Mouse (Mus musculus): ENCODE data around the gene Stx6.

Stx6 gene

GRCm38 (mm10) chr1:155158141-155158969 lies at the start of gene Stx6:
TSS of gene Stx6 (plus strand) at chr1:155158715.
- DNase-seq (ENCODE audit: low read depth) = peak; percentile 97

- no peak for DNase-seq (ENCODE audit: low read depth)
Observed at GRCm38 (mm10) chr1:155109387-155110350, 48.8 kb upstream of the Stx6 start.

GRCm38 (mm10) chr1:155111491-155111890 lies 47.0 kb upstream of the Stx6 start:
- DNase-seq (ENCODE audit: low read depth) = no peak

GRCm38 (mm10) chr1:155112118-155112517 lies 46.4 kb upstream of the Stx6 start:
- DNase-seq (ENCODE audit: low read depth) = no peak

- DNase-seq (ENCODE audit: low read depth) = no peak
Observed at GRCm38 (mm10) chr1:155112875-155113274, 45.6 kb upstream of the Stx6 start.

- no peak for DNase-seq (ENCODE audit: low read depth)
Observed at GRCm38 (mm10) chr1:155113946-155114345, 44.6 kb upstream of the Stx6 start.

- no peak for DNase-seq (ENCODE audit: low read depth)
Observed at GRCm38 (mm10) chr1:155119719-155120118, 38.8 kb upstream of the Stx6 start.

- no peak for DNase-seq (ENCODE audit: low read depth)
Observed at GRCm38 (mm10) chr1:155121977-155122939, 36.3 kb upstream of the Stx6 start.

GRCm38 (mm10) chr1:155124397-155124796 lies 34.1 kb upstream of the Stx6 start:
- no peak for DNase-seq (ENCODE audit: low read depth)

GRCm38 (mm10) chr1:155126716-155127115 lies 31.8 kb upstream of the Stx6 start:
- DNase-seq (ENCODE audit: low read depth) = no peak

GRCm38 (mm10) chr1:155127429-155127934 lies 31.0 kb upstream of the Stx6 start:
- DNase-seq (ENCODE audit: low read depth) = no peak

- no peak for DNase-seq (ENCODE audit: low read depth)
Observed at GRCm38 (mm10) chr1:155134866-155135265, 23.6 kb upstream of the Stx6 start.

GRCm38 (mm10) chr1:155138795-155139194 lies 19.7 kb upstream of the Stx6 start:
- no peak for DNase-seq (ENCODE audit: low read depth)

GRCm38 (mm10) chr1:155140076-155140475 lies 18.4 kb upstream of the Stx6 start:
- DNase-seq (ENCODE audit: low read depth) = peak; percentile 75

- no peak for DNase-seq (ENCODE audit: low read depth)
Observed at GRCm38 (mm10) chr1:155145620-155146019, 12.9 kb upstream of the Stx6 start.

GRCm38 (mm10) chr1:155146572-155146980 lies 11.9 kb upstream of the Stx6 start, which contains the start of gene Mr1:
TSS of gene Mr1 (minus strand) at chr1:155146814.
- DNase-seq (ENCODE audit: low read depth) = no peak

GRCm38 (mm10) chr1:155147228-155147627 lies 11.3 kb upstream of the Stx6 start:
- DNase-seq (ENCODE audit: low read depth) = no peak

GRCm38 (mm10) chr1:155149403-155149802 lies 9.1 kb upstream of the Stx6 start:
- no peak for DNase-seq (ENCODE audit: low read depth)

GRCm38 (mm10) chr1:155150821-155151220 lies 7.7 kb upstream of the Stx6 start:
- DNase-seq (ENCODE audit: low read depth) = no peak

GRCm38 (mm10) chr1:155153906-155154305 lies 4.6 kb upstream of the Stx6 start:
- DNase-seq (ENCODE audit: low read depth) = no peak

GRCm38 (mm10) chr1:155158970-155159484 lies 512 bp downstream of the Stx6 start:
- no peak for DNase-seq (ENCODE audit: low read depth)
